Mouse (Mus musculus) stomach, postnatal 0 days (tissue): ENCODE measurements around the gene Olfr338.
"Not testable (repeated sequence)": the region's sequence is repeated elsewhere in the genome, so short reads cannot be mapped to it uniquely, and the experiment has no call there.

ENCODE experiments used
- CTCF ChIP-seq: IDR thresholded peaks from 2 replicates; pipeline ENCODE4 v1.5.1; 2016; ENCODE audit warnings: antibody characterized with exemption, low read depth, mild to moderate bottlenecking, moderate library complexity
- EP300 ChIP-seq: optimal IDR thresholded peaks from 2 replicates; pipeline ENCODE3; 2016; ENCODE audit warnings: antibody characterized with exemption

DNA sequence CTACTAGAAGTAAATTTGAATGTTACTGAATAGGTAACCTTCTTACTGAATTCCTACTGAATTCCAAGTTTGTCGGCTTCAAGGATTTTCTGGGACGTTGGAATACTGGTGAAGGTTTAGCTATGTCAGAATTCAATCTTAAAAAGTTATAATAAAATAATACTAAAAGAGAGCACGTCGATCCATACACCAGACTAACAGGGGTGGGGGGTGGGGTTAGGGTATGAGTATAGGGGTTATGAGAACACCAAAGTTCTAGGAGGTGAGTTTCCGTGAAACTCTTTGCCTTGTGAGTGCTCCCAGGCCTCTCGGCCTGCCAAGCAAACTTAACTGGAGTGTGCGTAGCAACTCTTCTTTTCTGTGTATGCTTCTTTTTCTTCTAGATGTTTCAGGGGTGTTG, 42.3 kb downstream of the Olfr338 start:
- not testable (repeated sequence) for TF ChIP-seq EP300, CTCF
